Mouse (Mus musculus): ENCODE data around the gene Ugt8a.

Gene Ugt8a

DNA sequence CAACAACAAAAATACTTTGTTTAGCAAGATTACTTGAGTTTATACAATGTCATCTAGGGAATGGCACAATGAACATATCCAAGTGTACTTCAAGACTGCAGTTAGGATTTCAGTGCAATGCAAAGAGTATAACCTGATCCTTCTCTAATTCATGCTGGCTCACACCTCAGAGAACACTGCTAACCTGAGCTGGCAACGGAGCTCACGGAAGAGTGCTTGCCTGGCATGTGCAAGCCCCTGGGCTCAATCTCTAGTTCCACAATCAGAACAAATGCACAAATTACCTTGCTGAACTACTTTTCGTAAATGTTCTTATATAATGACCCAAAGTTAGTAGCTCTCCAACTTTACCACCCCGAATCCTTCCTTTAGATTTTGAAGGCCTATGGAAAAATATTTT lies 68.5 kb downstream of the Ugt8a start:
- in situ Hi-C loops (cut with MboI, MseI), result no loop called here

- in situ Hi-C loops (cut with MboI, MseI), result no loop called here
These were observed 76.8 kb downstream of the Ugt8a start for GRCm38 (mm10) chr3:125861601-125862000.

GRCm38 (mm10) chr3:125849163-125849872 lies 89.1 kb downstream of the Ugt8a start:
- in situ Hi-C loops (cut with MboI, MseI), result no loop called here

GRCm38 (mm10) chr3:125828051-125828450 lies 110.4 kb downstream of the Ugt8a start:
- in situ Hi-C loops (cut with MboI, MseI), result no loop called here

- in situ Hi-C loops (cut with MboI, MseI), result no loop called here
These were observed 111.2 kb downstream of the Ugt8a start for GRCm38 (mm10) chr3:125827256-125827655.

DNA sequence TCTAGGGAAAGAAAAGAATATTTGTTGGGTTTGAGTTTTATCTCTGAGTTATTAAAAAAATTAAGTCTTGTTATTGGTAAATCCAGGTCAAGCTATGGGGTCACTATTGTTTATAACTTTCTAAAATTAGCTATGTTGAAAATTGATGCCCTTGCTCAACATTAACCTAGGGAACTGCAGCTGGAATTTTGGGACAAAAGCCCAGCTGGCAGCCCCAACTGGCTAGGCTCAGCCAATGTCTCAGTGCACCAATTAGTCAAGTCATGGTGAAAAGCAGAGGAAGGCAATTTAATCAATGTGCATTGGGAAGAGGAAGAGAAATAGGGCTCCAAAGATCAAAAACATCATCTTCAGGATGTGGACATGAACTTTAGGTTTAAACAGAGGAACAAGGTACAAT lies 118.7 kb downstream of the Ugt8a start:
- in situ Hi-C loops (cut with MboI, MseI), result no loop called here

All from regulatory T cell (primary cell).